In genomic region chr12:76537434-76537833, GRCm38 (mm10) we compare ENCODE assay signal across 8 mouse cellular contexts. TPM values are rescaled to one million over a fixed set of nuclear protein-coding genes. Genes with fewer than 3 reads are reported as not detected.
DNase-seq lines count a peak whose midpoint lies in the region; ATAC-seq and TF ChIP-seq lines count a peak whose summit lies in the region.
"Had no signal": no experiment of that assay in that cellular context is flagged by ENCODE, and none has a peak within 500 bp of the region (broad histone marks: within the 10 kb centered on the region; RNA-seq: fewer than 3 reads in every experiment).

No protein-coding gene starts in this region.

- peaks cover 2% of the 10 kb centered on the region for H3K36me3 ChIP-seq in G1E (replicated peaks)
- H3K36me3 ChIP-seq: embryonic facial prominence, embryonic 15.5 days had no signal

- ATAC-seq in G1E (ENCODE audit: extremely low read depth, insufficient number of reproducible peaks, low FRiP score, poor library complexity, severe bottlenecking): peak; percentile 80
- ATAC-seq in common myeloid progenitor, adult 5-6 weeks (replicated peaks; ENCODE audit: low read depth, poor library complexity, severe bottlenecking): peak; percentile 76

- H3K27me3 ChIP-seq in G1E (ENCODE audit: insufficient read depth, low read length): peaks cover 70% of the 10 kb centered on the region

- H3K4me1 ChIP-seq in G1E (ENCODE audit: insufficient read depth, low read depth, low read length): peaks cover 71% of the 10 kb centered on the region

- DNase-seq in G1E (ENCODE audit: low spot score): peak; percentile 72
- peak; percentile 61 for DNase-seq in kidney, postnatal 10 days
- peak; percentile 84 for DNase-seq in skeletal muscle tissue, adult 2 months (ENCODE audit: low read depth, low spot score)
- no peak for DNase-seq in cerebellum, adult 18-20 months
- DNase-seq in retina, postnatal 1 day: no peak
- DNase-seq in left cerebral cortex, adult 8-10 months (ENCODE audit: low spot score in 2 of 2): no peak

- H3K9me3 ChIP-seq in G1E (replicated peaks): peaks cover 9% of the 10 kb centered on the region
- H3K9me3 ChIP-seq: embryonic facial prominence, embryonic 15.5 days had no signal

- TF ChIP-seq CTCF in G1E (IDR thresholded peaks at IDR 0.05; ENCODE audit: low read depth, low read length): no peak

- H3K4me3 ChIP-seq in G1E (ENCODE audit: low read depth, low read length): peak overlapping the region; percentile 26; the same call in 1 of the 2 replicates
- H3K4me3 ChIP-seq: embryonic facial prominence, embryonic 15.5 days had no signal

RNA-seq across cellular contexts. Expression of gene Plekhg3, which starts 6.7 kb away (rescaled TPM):
- total RNA-seq in G1E (2014; fragmentation: Nextera tagmentation): 12.4 and 12.6 TPM in 2 replicates
- 16.7 and 17.8 TPM in 2 replicates for total RNA-seq in G1E (2017)
- polyA plus RNA-seq in G1E (2012): 10.1 and 12.5 TPM in 2 replicates
- total RNA-seq in common myeloid progenitor, adult 5-6 weeks (2017): 5.2 and 7.4 TPM in 2 replicates
- total RNA-seq in left cerebral cortex, adult 8-10 months (2022): 10 to 100 TPM; 16.2 to 20.2 (median 19.1) TPM

Comparison
In these comparisons a context has a peak if more than half of its experiments do, and no peak if none do; other contexts are left out.
1. DNase-seq: peak in G1E (single experiment), kidney, postnatal 10 days (single experiment) and skeletal muscle tissue, adult 2 months (single experiment); none in cerebellum, adult 18-20 months (0 of 2), retina, postnatal 1 day (single experiment) and left cerebral cortex, adult 8-10 months (0 of 2).